27 mouse cellular contexts compared by ENCODE assay signal in genomic region chr10:119211251-119211650, GRCm38 (mm10).
"Had no signal": no experiment of that assay in that cellular context is flagged by ENCODE, and none has a peak within 500 bp of the region (broad histone marks: within the 10 kb centered on the region; RNA-seq: fewer than 3 reads in every experiment).

No protein-coding gene starts in this region.

- H3K4me3 ChIP-seq: gastrocnemius, adult 2 months; heart, adult 2 months; heart, embryonic 13.5 days; heart, embryonic 15.5 days; hindbrain, embryonic 10.5 days; hindbrain, embryonic 12.5 days; intestine, embryonic 15.5 days; layer of hippocampus, adult 2 months; left cerebral cortex, adult 2 months; limb, embryonic 10.5 days; limb, embryonic 12.5 days had no signal

- H3K4me1 ChIP-seq: heart, embryonic 13.5 days; heart, embryonic 15.5 days; hindbrain, embryonic 10.5 days; hindbrain, embryonic 12.5 days; intestine, embryonic 15.5 days; limb, embryonic 10.5 days; limb, embryonic 12.5 days had no signal

- H3K27me3 ChIP-seq: heart, embryonic 13.5 days; heart, embryonic 15.5 days; hindbrain, embryonic 12.5 days; intestine, embryonic 15.5 days; limb, embryonic 12.5 days had no signal

- H3K4me2 ChIP-seq: heart, embryonic 11.5 days; heart, embryonic 13.5 days; heart, embryonic 15.5 days; hindbrain, embryonic 12.5 days; hindbrain, embryonic 14.5 days; intestine, embryonic 15.5 days; limb, embryonic 12.5 days; liver, embryonic 11.5 days had no signal

- H3K9ac ChIP-seq: heart, embryonic 13.5 days; heart, embryonic 15.5 days; hindbrain, embryonic 12.5 days; hindbrain, embryonic 14.5 days; intestine, embryonic 15.5 days; limb, embryonic 12.5 days had no signal

- ATAC-seq: hindbrain, embryonic 16.5 days; inflammation-experienced regulatory T-cells, adult 6 months; intestine, embryonic 15.5 days; intestine, postnatal 0 days had no signal

- H3K27ac ChIP-seq: gastrocnemius, adult 2 months; heart, adult 2 months; heart, embryonic 13.5 days; heart, embryonic 15.5 days; hindbrain, embryonic 10.5 days; hindbrain, embryonic 12.5 days; hindbrain, embryonic 14.5 days; intestine, embryonic 15.5 days; layer of hippocampus, adult 2 months; left cerebral cortex, adult 2 months; limb, embryonic 10.5 days; limb, embryonic 12.5 days had no signal

- DNase-seq: gastrocnemius, adult 2 months; gastrocnemius, postnatal 10 days; gastrocnemius, postnatal 25 days; heart, adult 2 months; heart, postnatal 14 days; heart, postnatal 4 days; kidney, adult 18-20 months; kidney, adult 8-10 months; kidney, postnatal 10 days; kidney, postnatal 25 days; kidney, postnatal 4 days; liver had no signal

- H3K9me3 ChIP-seq: heart, embryonic 13.5 days; heart, embryonic 15.5 days; hindbrain, embryonic 10.5 days; hindbrain, embryonic 12.5 days; intestine, embryonic 15.5 days; limb, embryonic 10.5 days; limb, embryonic 12.5 days had no signal
